Mouse (Mus musculus) left cerebral cortex, postnatal 14 days (tissue): ENCODE measurements around the gene Hist2h2aa1. TPM values are rescaled to one million over a fixed set of nuclear protein-coding genes. Genes with fewer than 3 reads are reported as not detected.
"Not testable (repeated sequence)": the region's sequence is repeated elsewhere in the genome, so short reads cannot be mapped to it uniquely, and the experiment has no call there.

Experiments used
- DNase-seq, 2 experiments: peaks; one replicate each; pipeline ENCODE4 v3.0.0; 2021 to 2022; ENCODE audit warnings: low spot score in 2 of 2, mixed read lengths in 1 of 2
- intact Hi-C: fragments of 180-260 bp; cut with DNase I; formaldehyde crosslinking; loops from one replicate; pipeline ENCODE4 v1.15.1; 2025
- long read RNA-seq, 2 experiments: library from polyadenylated mRNA; stranded (forward); transcript quantifications; one replicate each; pipeline ENCODE4 v2.0.0; 2021
- total RNA-seq, 2 experiments: library from RNA; stranded (reverse); gene quantifications; 2 replicates each; pipeline ENCODE4 v1.2.3; 2021

Hist2h2aa1 gene
- total RNA-seq = 10 to 100 TPM in 1 of 2 experiments, 1 to 10 TPM in 1; 5.8 to 10.8 TPM
- long read RNA-seq, experiment 1, transcript Hist2h2aa1-201 (1 exons, 586 nt) = major isoform, 12 of 12 reads
- long read RNA-seq, experiment 1, partial matches to known transcripts = 0 of 12 reads
- long read RNA-seq, experiment 1, other reads (novel, unspliced or antisense) = 0 of 12 reads
- long read RNA-seq, experiment 2, transcript Hist2h2aa1-201 (1 exons, 586 nt) = major isoform, 11 of 11 reads
- long read RNA-seq, experiment 2, partial matches to known transcripts = 0 of 11 reads
- long read RNA-seq, experiment 2, other reads (novel, unspliced or antisense) = 0 of 11 reads

GRCm38 (mm10) chr3:96245003-96245886, at the start of gene Hist2h2aa1:
TSS of gene Hist2h2aa1 (plus strand) at chr3:96245497.
- intact Hi-C loops = not testable (repeated sequence)

DNA sequence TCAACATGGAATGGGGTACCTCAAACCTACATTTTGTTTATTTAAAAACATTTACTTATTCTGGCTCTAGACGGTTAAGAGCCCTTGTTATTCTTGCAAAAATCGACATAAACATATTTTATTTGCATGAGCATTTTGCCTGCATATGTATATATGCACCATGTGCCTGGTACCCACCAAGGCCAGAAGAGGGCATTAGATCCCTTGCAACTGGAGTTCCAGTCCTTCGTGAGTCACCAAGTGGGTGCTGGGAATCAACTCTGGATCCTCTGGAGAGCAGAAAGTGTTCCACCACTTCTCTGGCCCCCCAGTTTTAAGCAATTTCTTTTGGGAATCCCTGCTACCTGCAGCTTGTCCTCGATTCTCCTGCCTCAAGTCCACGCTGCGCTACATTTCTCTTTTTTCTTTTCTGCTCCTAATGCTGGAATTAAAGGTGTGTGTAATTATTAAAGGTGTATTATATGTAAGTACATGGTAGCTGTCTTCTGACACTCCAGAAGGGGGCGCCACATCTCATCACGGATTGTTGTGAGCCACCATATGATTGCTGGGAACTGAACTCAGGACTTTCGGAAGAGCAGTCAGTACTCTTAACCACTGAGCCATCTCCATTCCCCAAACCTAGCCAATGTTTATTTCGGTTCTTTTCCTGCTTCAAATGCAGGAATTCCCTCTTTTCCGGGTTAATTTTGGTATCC, 49.5 kb upstream of the Hist2h2aa1 start:
- intact Hi-C loops = no loop called here
- no peak for DNase-seq

More at GRCm38 (mm10) chr3:96245003-96245886, at the start of gene Hist2h2aa1:
- peak; percentile 86 for DNase-seq

- intact Hi-C loops = no loop called here
- no peak for DNase-seq
These were observed 48.7 kb upstream of the Hist2h2aa1 start for GRCm38 (mm10) chr3:96196437-96197128.

GRCm38 (mm10) chr3:96197129-96197749, 48.1 kb upstream of the Hist2h2aa1 start:
- peak; percentile 93 to 95 for DNase-seq
- intact Hi-C loops = no loop called here

- intact Hi-C loops = no loop called here
These were observed 47.1 kb upstream of the Hist2h2aa1 start for GRCm38 (mm10) chr3:96198181-96198580.

GRCm38 (mm10) chr3:96198601-96199251, 46.6 kb upstream of the Hist2h2aa1 start:
- intact Hi-C loops, DNase-seq: not testable (repeated sequence)

More at GRCm38 (mm10) chr3:96198181-96198580, 47.1 kb upstream of the Hist2h2aa1 start:
- no peak for DNase-seq

DNA sequence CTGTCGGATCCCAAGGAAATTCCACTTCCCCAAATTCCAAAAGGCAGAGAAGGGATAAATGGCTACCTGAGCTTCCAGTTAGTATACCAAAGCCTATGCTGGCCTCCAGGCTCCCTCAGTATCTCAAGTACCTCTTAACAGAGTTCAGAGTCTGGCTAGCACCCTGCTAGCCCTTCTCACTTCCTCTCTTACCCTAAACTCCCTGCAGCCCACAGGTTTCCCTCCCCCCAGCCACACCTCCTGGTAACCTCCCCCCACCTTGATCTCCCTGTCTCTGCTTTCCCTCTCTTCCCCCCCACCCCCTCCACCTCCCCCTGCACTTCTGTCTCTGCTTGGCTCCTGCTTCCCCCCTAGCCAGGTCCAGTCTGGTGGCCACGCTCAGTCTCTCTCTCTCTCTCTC, 45.6 kb upstream of the Hist2h2aa1 start:
- no peak for DNase-seq
- intact Hi-C loops = no loop called here

DNA sequence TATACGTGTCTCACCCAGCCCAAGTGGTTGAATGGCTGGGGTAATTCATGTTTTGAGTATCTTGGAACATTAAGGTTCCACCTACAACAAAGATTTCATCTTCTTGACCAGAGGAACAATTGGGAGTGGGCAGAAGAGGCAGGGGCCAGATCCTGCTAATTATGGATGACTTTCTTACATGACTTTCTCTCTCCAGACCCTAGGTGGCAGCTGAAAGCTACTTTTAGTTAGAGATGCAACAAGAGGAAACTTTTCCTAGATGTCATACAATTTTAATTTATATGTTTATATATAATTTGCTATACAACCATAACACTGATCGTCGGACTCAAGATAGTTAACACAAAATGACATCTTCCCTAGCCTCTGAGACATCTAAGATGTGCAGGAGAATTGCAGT, 37.5 kb upstream of the Hist2h2aa1 start:
- intact Hi-C loops = no loop called here
- no peak for DNase-seq

DNA sequence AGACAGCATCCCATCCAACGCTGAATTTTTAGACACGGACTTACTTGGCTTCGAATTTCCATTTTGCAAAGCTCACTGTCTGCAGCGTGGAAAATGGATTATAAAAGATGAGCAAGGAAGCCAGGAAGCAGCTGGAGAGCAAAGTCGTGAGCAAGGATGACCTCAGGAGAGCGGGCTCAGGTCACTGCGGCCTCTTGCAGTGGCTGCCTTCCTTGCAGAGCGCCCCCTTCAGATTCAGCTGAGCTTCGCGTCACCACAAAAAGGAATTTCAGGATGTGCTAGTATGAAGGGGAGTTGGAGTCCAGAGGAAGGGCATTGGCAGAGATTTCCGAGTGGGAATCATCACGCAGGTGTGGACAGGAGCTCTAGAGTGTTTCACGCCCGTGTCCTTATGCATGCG, 36.1 kb upstream of the Hist2h2aa1 start:
- DNase-seq = no peak
- intact Hi-C loops = no loop called here

DNA sequence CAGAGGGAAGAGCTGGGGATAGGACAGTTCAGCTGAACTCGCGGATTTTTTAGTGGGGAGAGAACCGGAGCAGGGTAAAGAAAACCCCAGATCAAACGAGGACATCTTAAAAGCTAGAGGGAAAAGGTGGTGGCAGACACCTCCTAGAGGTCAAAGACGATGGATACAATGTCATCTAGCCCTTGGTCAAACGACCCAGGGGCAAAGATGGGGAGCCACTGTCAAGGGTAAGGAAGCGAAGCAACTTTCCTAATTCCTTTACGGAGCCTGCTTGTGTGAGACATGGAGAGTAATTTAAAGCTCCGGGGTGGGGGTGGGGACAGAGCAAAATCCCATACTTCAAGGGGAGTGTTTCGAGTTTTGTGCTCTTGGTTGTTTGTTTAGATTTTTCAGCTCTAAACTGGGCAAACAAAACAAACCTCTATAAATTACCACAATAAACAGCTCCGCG, 26.1 kb upstream of the Hist2h2aa1 start:
- intact Hi-C loops = no loop called here
- no peak for DNase-seq

GRCm38 (mm10) chr3:96219661-96220130, 25.6 kb upstream of the Hist2h2aa1 start, which contains the start of the genes Bola1 and Hist2h2ab:
TSS of gene Bola1 (minus strand) at chr3:96219709.
TSS of gene Hist2h2ab (plus strand) at chr3:96219865.
- intact Hi-C loops = loop anchor here (10.0 kb wide), 1 partner anchor 155 kb away; no protein-coding TSS in a partner anchor
- peak; percentile 71 to 92 for DNase-seq

- intact Hi-C loops = loop anchor here (10.0 kb wide), 1 partner anchor 155 kb away; no protein-coding TSS in a partner anchor
- DNase-seq = not testable (repeated sequence)
These were observed 25.0 kb upstream of the Hist2h2aa1 start for GRCm38 (mm10) chr3:96220131-96220764.

DNA sequence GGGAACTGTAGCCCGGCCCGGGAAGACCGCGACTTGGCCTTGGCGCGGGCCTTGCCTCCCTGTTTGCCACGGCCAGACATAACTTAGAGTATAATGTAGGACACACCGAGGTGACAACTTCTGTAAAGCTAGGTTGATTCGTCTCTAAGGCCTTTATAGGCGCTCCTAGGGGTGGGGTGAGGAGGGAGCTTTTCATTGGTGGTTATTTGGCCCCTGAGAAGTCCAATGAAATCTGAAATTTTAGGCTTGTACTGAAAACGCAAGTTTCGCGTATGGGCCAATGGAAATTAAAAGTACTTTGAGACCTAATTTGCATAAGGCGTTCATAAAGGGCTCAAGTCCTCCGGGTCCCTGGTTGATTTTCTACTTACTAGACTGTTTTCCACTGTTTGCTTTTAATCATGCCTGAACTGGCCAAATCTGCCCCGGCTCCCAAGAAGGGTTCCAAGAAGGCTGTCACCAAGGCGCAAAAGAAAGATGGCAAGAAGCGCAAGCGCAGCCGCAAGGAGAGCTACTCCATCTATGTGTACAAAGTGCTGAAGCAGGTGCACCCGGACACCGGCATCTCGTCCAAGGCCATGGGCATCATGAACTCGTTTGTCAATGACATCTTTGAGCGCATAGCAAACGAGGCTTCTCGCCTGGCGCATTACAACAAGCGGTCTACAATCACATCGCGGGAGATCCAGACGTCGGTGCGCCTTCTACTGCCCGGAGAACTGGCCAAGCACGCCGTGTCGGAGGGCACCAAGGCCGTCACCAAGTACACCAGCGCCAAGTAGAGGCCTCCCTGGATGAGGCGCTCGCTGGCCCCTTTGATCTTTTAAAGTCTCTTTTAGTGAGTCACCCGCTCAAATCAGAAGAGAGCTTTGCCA, 24.3 kb upstream of the Hist2h2aa1 start, which contains the start of the genes Hist2h2ac and Hist2h2be:
Gene Hist2h2ac, minus strand, starts transcription at position 116 of the 875 bp plus-strand sequence.
Gene Hist2h2be, plus strand, starts transcription at position 355 of the 875 bp plus-strand sequence.
- DNase-seq = peak; percentile 83 to 87
- intact Hi-C loops = loop anchor here (10.0 kb wide), 1 partner anchor 156 kb away; no protein-coding TSS in a partner anchor

DNA sequence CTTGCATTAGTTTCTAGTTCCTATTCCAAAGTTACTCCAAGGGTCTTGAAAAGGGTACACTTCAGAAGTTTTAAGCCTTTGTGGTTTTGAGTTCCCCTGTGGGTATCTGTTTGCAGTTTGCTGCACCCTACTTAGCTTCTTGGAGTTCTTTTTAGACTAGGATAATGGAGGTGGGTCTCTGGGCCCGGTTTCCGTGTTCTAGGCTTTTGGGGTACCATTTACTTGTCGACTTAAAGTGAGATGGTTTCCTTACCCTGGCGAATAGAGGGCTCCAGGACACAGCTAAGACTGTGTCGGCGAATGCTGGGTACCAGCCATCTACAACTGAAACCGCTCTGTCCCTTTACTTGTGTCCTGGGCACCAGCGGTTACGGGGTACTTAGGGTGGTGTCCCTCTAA, 23.7 kb upstream of the Hist2h2aa1 start:
- DNase-seq = no peak

GRCm38 (mm10) chr3:96222774-96223173, 22.5 kb upstream of the Hist2h2aa1 start:
- DNase-seq = no peak
- intact Hi-C loops = loop anchor here (10.0 kb wide), 1 partner anchor 158 kb away; no protein-coding TSS in a partner anchor

More for the DNA sequence above, 23.7 kb upstream of the Hist2h2aa1 start:
- intact Hi-C loops = loop anchor here (10.0 kb wide), 1 partner anchor 157 kb away; no protein-coding TSS in a partner anchor

DNA sequence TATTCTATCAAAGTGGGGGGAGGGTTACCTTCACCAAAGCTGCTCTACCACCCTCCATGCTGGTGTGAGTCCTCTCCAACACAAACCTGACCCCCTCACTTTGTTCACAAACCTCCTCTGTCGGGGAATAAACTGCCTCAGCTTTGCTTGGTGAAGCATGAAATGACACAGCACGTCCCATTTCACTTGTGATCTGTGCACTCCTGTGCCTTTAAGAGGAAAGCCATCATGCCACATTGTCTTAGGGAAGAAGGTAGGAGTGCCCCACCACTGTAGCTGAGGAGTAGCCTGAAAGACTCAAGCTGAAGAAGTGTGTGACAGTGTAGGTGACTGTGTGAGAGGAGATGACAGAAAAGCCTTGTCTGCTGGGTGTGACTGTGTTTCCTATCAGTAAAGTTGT, 19.9 kb upstream of the Hist2h2aa1 start:
- DNase-seq = no peak
- intact Hi-C loops = loop anchor here (10.0 kb wide), 1 partner anchor 161 kb away; no protein-coding TSS in a partner anchor
